Mouse (Mus musculus) CH12.LX (cell line): ENCODE data around the gene Nap1l4. TPM values are rescaled to one million over a fixed set of nuclear protein-coding genes. Genes with fewer than 3 reads are reported as not detected.

Source experiments
- DNase-seq: peaks from one replicate; pipeline ENCODE4 v3.0.0-alpha.2; 2013; ENCODE audit errors: extremely low read depth
- H3K27ac ChIP-seq: 2 replicates; pipeline ENCODE4 v1.5.1; 2012; ENCODE audit warnings: low read depth, mild to moderate bottlenecking, control low read depth, moderate library complexity; ENCODE audit not compliant: insufficient read depth
- H3K27me3 ChIP-seq: replicated peaks from 2 replicates; pipeline ENCODE3; 2012; ENCODE audit warnings: inconsistent platforms
- H3K36me3 ChIP-seq, 2 experiments: replicated peaks in 1 of 2; 2 replicates each; pipeline versions ENCODE3 to v1.6.1; 2012; ENCODE audit warnings: inconsistent platforms in 1 of 2, low read length in 1 of 2, mild to moderate bottlenecking in 1 of 2, mixed read lengths in 1 of 2, moderate library complexity in 1 of 2; ENCODE audit not compliant: control insufficient read depth in 1 of 2, insufficient read depth in 1 of 2
- H3K4me1 ChIP-seq, 2 experiments: 2 replicates each; pipeline ENCODE4 v1.6.1; 2012; ENCODE audit warnings: inconsistent platforms in 1 of 2, moderate library complexity in 1 of 2; ENCODE audit not compliant: insufficient read depth in 2 of 2, control insufficient read depth in 1 of 2
- H3K4me2 ChIP-seq: 2 replicates; pipeline ENCODE4 v1.6.1; 2012; ENCODE audit warnings: low read depth, mild to moderate bottlenecking, control low read depth; ENCODE audit not compliant: poor library complexity, insufficient read depth, severe bottlenecking
- H3K4me3 ChIP-seq, 3 experiments: fragments of 150-350 bp in 1 of 3; sonication (generic) in 1 of 3; replicated peaks in 1 of 3; 2 replicates each; pipeline versions ENCODE3 to v1.5.1; 2011 to 2012; ENCODE audit warnings: low read depth in 2 of 3, low read length in 2 of 3, mild to moderate bottlenecking in 2 of 3, moderate library complexity in 2 of 3, control low read depth in 1 of 3, improper control_type of control experiment in 1 of 3, inconsistent platforms in 1 of 3, mixed read lengths in 1 of 3; ENCODE audit not compliant: poor library complexity in 1 of 3
- H3K79me2 ChIP-seq: replicated peaks from 2 replicates; pipeline ENCODE4 v1.6.1; 2012; ENCODE audit warnings: mild to moderate bottlenecking, moderate library complexity; ENCODE audit not compliant: control insufficient read depth, poor library complexity, insufficient read depth, severe bottlenecking; ENCODE audit errors: extremely low read depth
- H3K9ac ChIP-seq: 2 replicates; pipeline ENCODE4 v1.6.1; 2012; ENCODE audit warnings: low read depth, mild to moderate bottlenecking, control low read depth, moderate library complexity; ENCODE audit not compliant: insufficient read depth
- H3K9me3 ChIP-seq: replicated peaks from 2 replicates; pipeline ENCODE3; 2012; ENCODE audit warnings: low read length, inconsistent platforms, mixed read lengths
- BHLHE40 ChIP-seq: IDR thresholded peaks from 2 replicates; pipeline ENCODE4 v1.6.1; 2011; ENCODE audit warnings: mild to moderate bottlenecking, low read depth, low read length, improper control_type of control experiment
- CTCF ChIP-seq, 2 experiments: IDR thresholded peaks in 1 of 2; conservative IDR thresholded peaks in 1 of 2; 2 replicates each; pipeline ENCODE4 v1.5.1; 2011 to 2012; ENCODE audit warnings: low read depth in 2 of 2, low read length in 2 of 2, improper control_type of control experiment in 1 of 2, inconsistent platforms in 1 of 2, mild to moderate bottlenecking in 1 of 2, moderate library complexity in 1 of 2
- E2F4 ChIP-seq: IDR thresholded peaks from 2 replicates; pipeline ENCODE4 v1.6.1; 2011; ENCODE audit warnings: low read depth, low read length, improper control_type of control experiment; ENCODE audit not compliant: insufficient replicate concordance
- ELF1 ChIP-seq: IDR thresholded peaks from 2 replicates; pipeline ENCODE4 v1.6.1; 2014; ENCODE audit warnings: low read depth, mild to moderate bottlenecking, inconsistent platforms, low read length, improper control_type of control experiment
- ETS1 ChIP-seq: conservative IDR thresholded peaks from 2 replicates; pipeline ENCODE4 v1.6.1; 2012; ENCODE audit warnings: low read depth, mild to moderate bottlenecking, inconsistent platforms, low read length, improper control_type of control experiment, moderate library complexity
- GABPA ChIP-seq: IDR thresholded peaks from 2 replicates; pipeline ENCODE4 v1.6.1; 2012; ENCODE audit warnings: low read depth, low read length, improper control_type of control experiment, inconsistent platforms; ENCODE audit not compliant: insufficient replicate concordance
- JUND ChIP-seq: conservative IDR thresholded peaks from 2 replicates; pipeline ENCODE4 v1.6.1; 2011; ENCODE audit warnings: low read depth, low read length, improper control_type of control experiment
- MAX ChIP-seq: IDR thresholded peaks from 2 replicates; pipeline ENCODE4 v1.6.1; 2011; ENCODE audit warnings: low read length, improper control_type of control experiment
- MAZ ChIP-seq: IDR thresholded peaks from 2 replicates; pipeline ENCODE4 v1.6.1; 2012; ENCODE audit warnings: low read depth, mild to moderate bottlenecking, inconsistent platforms, low read length, improper control_type of control experiment, moderate library complexity
- MYC ChIP-seq: IDR thresholded peaks from 2 replicates; pipeline ENCODE4 v1.6.1; 2011; ENCODE audit warnings: low read depth, mild to moderate bottlenecking, improper control_type of control experiment, low read length
- POLR2A ChIP-seq: IDR thresholded peaks from 2 replicates; pipeline ENCODE4 v1.6.1; 2011; ENCODE audit warnings: low read depth, mild to moderate bottlenecking, improper control_type of control experiment, low read length
- POLR2AphosphoS2 ChIP-seq: IDR thresholded peaks from 2 replicates; pipeline ENCODE4 v1.6.1; 2011; ENCODE audit warnings: low read depth, low read length, improper control_type of control experiment
- RAD21 ChIP-seq: IDR thresholded peaks from 2 replicates; pipeline ENCODE4 v1.6.1; 2011; ENCODE audit warnings: low read depth, mild to moderate bottlenecking, low read length, improper control_type of control experiment, moderate library complexity
- TCF12 ChIP-seq: IDR thresholded peaks from 2 replicates; pipeline ENCODE4 v1.6.1; 2014; ENCODE audit warnings: low read depth, mild to moderate bottlenecking, inconsistent platforms, low read length, improper control_type of control experiment
- ZKSCAN1 ChIP-seq: IDR thresholded peaks from 2 replicates; pipeline ENCODE4 v1.6.1; 2012; ENCODE audit warnings: low read depth, inconsistent platforms, low read length, improper control_type of control experiment, borderline replicate concordance
- ZMIZ1 ChIP-seq: IDR thresholded peaks from 2 replicates; pipeline ENCODE4 v1.6.1; 2012; ENCODE audit warnings: low read depth, mild to moderate bottlenecking, inconsistent platforms, low read length, improper control_type of control experiment
- dilution Hi-C: fragments of 300-500 bp; cut with MboI; formaldehyde crosslinking; loops from 2 replicates; pipeline ENCODE4 v1.14.3; 2020; ENCODE audit warnings: low sequenced_read_pairs; ENCODE audit not compliant: extremely low pct_unique_long_range_greater_than_20kb, extremely low pct_ligation_motif_present
- in situ Hi-C: fragments of 300-500 bp; cut with MboI; formaldehyde crosslinking; loops from 3 replicates; pipeline ENCODE4 v1.14.3; 2019; ENCODE audit warnings: low sequenced_read_pairs, low pct_ligation_motif_present, low pct_unique_long_range_greater_than_20kb, mixed read lengths
- polyA plus RNA-seq: library from polyadenylated mRNA; unstranded; fragments of >175 nt; gene quantifications from 2 replicates; pipeline ENCODE4 v1.2.1, GENCODE M21; 2012; ENCODE audit warnings: low read depth; ENCODE audit not compliant: insufficient read length
- total RNA-seq, 2 experiments: library from RNA; depleted of rRNA; stranded (reverse); fragments of 300-350 nt in 1 of 2; fragments of >200 nt in 1 of 2; gene quantifications; 2 replicates each; pipeline ENCODE4 v1.2.3; 2012 to 2014

Gene Nap1l4
- total and polyA plus RNA-seq, 3 experiments, result 121 to 175 (median 154) TPM

DNA sequence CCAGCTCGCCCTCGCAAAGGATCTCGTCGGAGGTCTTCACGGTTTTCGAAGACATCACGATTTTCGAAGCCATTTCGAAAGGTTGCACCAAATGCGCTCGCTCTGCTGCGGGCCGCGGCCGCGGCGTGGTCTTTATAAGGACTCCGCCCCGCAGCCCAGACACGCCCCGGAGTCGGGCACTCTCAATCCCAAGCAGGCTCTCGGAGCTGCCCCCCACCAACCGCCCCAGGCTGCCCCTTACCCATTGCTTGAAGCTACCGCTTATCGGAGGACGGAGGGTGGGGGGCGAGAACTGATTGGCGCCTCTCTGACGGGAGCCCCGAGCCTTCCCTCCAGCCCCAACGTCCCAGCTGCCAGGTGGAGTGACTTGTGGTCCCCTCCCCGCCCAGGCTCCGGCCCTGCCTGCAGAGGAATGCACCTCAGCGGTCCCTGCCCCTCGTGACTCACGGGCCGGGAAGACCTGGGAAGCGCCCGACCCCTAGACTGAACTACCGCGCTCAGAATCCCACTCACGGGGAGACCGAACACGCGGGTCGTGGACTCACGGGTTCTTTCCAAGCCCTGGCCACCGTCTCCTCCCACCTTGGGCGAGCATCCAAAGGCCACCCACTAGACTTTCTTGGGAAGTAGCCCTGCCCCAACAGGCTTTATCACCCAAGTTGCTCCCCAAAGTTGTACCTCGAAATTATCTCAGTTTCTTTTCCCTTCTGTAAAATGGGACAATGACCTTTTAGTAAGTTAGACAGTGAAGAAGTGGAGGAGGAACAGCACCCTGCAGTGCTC is 46.3 kb downstream of the Nap1l4 start, which contains the start of gene Phlda2:
Gene Phlda2, minus strand, starts transcription at position 733 of the 783 bp plus-strand sequence.
- H3K9ac ChIP-seq, result no peak within 1 kb of the TSS
- no peak for TF ChIP-seq BHLHE40
- TF ChIP-seq RAD21, result no peak
- no peak for TF ChIP-seq ELF1
- no peak for TF ChIP-seq CTCF (conservative IDR thresholded peaks at IDR 0.05 in 1 of 2, IDR thresholded peaks at IDR 0.05 in 1 of 2; ENCODE audit: low read depth in 2 of 2, low read length in 2 of 2)
- H3K36me3 ChIP-seq, result no peaks in the 10 kb centered on the region
- dilution Hi-C loops, result no loop called here
- no peak for DNase-seq
- no peak within 1 kb of the TSS for H3K4me2 ChIP-seq
- H3K4me3 ChIP-seq, result no peak within 1 kb of the TSS
- H3K4me1 ChIP-seq, result no peaks in the 10 kb centered on the region
- H3K27ac ChIP-seq, result no peak within 1 kb of the TSS
- in situ Hi-C loops, result no loop called here
- H3K79me2 ChIP-seq, result no peaks in the 10 kb centered on the region
- peaks cover 52% of the 10 kb centered on the region for H3K27me3 ChIP-seq
- H3K9me3 ChIP-seq, result peaks cover 11% of the 10 kb centered on the region

DNA sequence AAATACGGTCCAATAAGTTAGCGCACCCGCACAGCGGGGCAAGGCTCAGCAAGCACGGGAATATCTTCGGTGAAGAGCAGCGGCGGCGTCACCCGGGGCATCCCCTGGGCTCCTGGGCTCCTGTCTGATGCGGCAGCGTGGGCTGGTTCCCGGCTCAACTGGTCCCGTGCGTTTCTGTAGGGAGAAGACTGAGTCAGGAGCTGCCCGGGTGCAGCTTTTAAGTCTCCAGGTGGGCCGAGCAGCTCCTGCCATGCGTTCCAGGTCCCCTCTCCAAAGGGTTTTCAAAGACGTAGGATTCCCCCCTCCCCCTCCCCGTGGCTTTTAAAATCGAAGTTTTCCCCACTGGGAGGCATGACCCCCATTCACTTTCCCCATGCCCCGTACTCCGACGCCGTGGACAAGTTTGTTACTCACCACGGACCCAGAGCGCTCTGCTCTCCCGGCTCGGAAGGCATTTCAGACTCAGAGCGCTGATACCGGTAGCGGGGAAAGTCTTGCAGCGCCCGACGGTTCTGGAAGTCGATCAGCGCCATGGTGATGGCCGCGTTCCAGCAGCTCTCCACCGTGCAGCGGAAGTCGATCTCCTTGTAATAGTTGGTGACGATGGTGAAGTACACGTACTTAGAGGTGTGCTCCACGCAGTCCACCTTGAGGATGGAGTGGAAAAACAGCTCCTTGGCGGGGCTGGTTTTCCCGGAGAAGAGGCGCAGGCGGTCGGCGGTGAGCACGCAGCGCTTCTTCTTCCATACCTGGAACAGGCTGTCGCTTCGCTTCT is 47.1 kb downstream of the Nap1l4 start:
- no peak overlapping the region for H3K4me3 ChIP-seq

DNA sequence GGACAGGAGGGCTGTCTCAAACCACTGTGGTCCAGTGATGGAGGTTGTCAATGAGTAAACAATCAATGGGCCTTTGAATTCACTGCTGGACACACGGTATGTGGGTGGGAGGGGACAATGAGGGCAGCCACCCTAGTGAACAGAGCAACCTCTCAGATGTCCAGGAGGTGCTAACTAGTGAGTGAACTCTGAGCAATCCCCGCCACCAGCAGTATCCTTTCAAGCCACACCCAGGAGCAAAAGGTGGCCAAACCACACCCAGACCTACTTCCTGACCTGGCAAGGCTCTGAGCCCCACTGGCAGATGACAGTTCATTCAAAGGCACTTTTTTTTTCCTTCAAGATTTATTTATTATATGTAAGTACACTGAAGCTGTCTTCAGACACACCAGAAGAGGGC is 48.0 kb downstream of the Nap1l4 start:
- no peak overlapping the region for H3K4me3 ChIP-seq
- DNase-seq, result no peak

More for the DNA sequence above, 47.1 kb downstream of the Nap1l4 start:
- Histone ChIP-seq H3K27ac (no peak overlapping the region), H3K79me2 (no peaks in the 10 kb centered on the region), H3K4me2 (no peak overlapping the region), H3K27me3 (peaks cover 58% of the 10 kb centered on the region), H3K9ac (no peak overlapping the region), H3K4me1 (no peaks in the 10 kb centered on the region), H3K36me3 (no peaks in the 10 kb centered on the region), H3K9me3 (peaks cover 11% of the 10 kb centered on the region)
- in situ Hi-C loops, result no loop called here
- no peak for TF ChIP-seq ZMIZ1
- TF ChIP-seq MYC, result no peak
- TF ChIP-seq TCF12, result no peak
- no peak for TF ChIP-seq ETS1
- no peak for TF ChIP-seq ELF1
- TF ChIP-seq JUND, result no peak
- no peak for TF ChIP-seq MAX
- DNase-seq, result no peak
- dilution Hi-C loops, result no loop called here

More for the DNA sequence above, 48.0 kb downstream of the Nap1l4 start:
- peaks cover 11% of the 10 kb centered on the region for H3K9me3 ChIP-seq
- peaks cover 60% of the 10 kb centered on the region for H3K27me3 ChIP-seq
- dilution Hi-C loops, result no loop called here
- TF ChIP-seq MAZ, result no peak
- TF ChIP-seq E2F4, result no peak
- no peak for TF ChIP-seq ELF1
- no peak for TF ChIP-seq POLR2AphosphoS2
- TF ChIP-seq ZKSCAN1, result no peak
- TF ChIP-seq POLR2A, result no peak
- no peak for TF ChIP-seq GABPA
- TF ChIP-seq, all 38 proteins: peak for 0
- H3K79me2 ChIP-seq, result no peaks in the 10 kb centered on the region
- H3K4me1 ChIP-seq, result no peaks in the 10 kb centered on the region
- no peaks in the 10 kb centered on the region for H3K36me3 ChIP-seq
- H3K27ac ChIP-seq, result no peak overlapping the region
- in situ Hi-C loops, result no loop called here
- no peak overlapping the region for H3K9ac ChIP-seq
- no peak overlapping the region for H3K4me2 ChIP-seq
